Mouse (Mus musculus) ES-Bruce4 (cell line): ENCODE results near the gene Tagap1. TPM values are rescaled to one million over a fixed set of nuclear protein-coding genes. Genes with fewer than 3 reads are reported as not detected.
"Not testable (repeated sequence)": the region's sequence is repeated elsewhere in the genome, so short reads cannot be mapped to it uniquely, and the experiment has no call there.

ENCODE experiments used
- H3K27ac ChIP-seq: 2 replicates; pipeline ENCODE4 v1.5.1; 2012; ENCODE audit warnings: low read length, inconsistent platforms; ENCODE audit not compliant: insufficient read depth
- H3K27me3 ChIP-seq: 2 replicates; pipeline ENCODE4 v1.6.1; 2012; ENCODE audit warnings: mild to moderate bottlenecking, low read length, inconsistent platforms; ENCODE audit not compliant: control insufficient read depth, poor library complexity, insufficient read depth, severe bottlenecking
- H3K36me3 ChIP-seq: 2 replicates; pipeline ENCODE4 v1.6.1; 2012; ENCODE audit warnings: inconsistent platforms, mild to moderate bottlenecking, low read length, moderate library complexity; ENCODE audit not compliant: control insufficient read depth, poor library complexity, insufficient read depth, severe bottlenecking
- H3K4me1 ChIP-seq: one replicate; pipeline ENCODE4 v1.8.1; 2011; ENCODE audit warnings: low read length; ENCODE audit not compliant: control insufficient read depth, insufficient read depth
- H3K4me3 ChIP-seq: 2 replicates; pipeline ENCODE4 v1.5.1; 2011; ENCODE audit warnings: low read depth, mild to moderate bottlenecking, low read length
- H3K9ac ChIP-seq: 2 replicates; pipeline ENCODE4 v1.6.1; 2012; ENCODE audit warnings: low read depth, mild to moderate bottlenecking, inconsistent platforms; ENCODE audit not compliant: poor library complexity, severe bottlenecking
- H3K9me3 ChIP-seq: replicated peaks from 2 replicates; pipeline ENCODE4 v1.6.1; 2012; ENCODE audit warnings: mild to moderate bottlenecking, low read length, inconsistent platforms; ENCODE audit not compliant: control insufficient read depth, poor library complexity, insufficient read depth, severe bottlenecking
- polyA plus RNA-seq: library from polyadenylated mRNA; stranded (reverse); fragments of >200 nt; gene quantifications from 2 replicates; pipeline ENCODE4 v1.2.4, GENCODE M21; 2011; ENCODE audit warnings: low read depth; ENCODE audit not compliant: missing spikeins, insufficient read depth, insufficient read length

The Tagap1 gene
- polyA plus RNA-seq, 1 experiment = 48.5 TPM

- H3K27me3 ChIP-seq, H3K4me1 ChIP-seq, H3K36me3 ChIP-seq, H3K9me3 ChIP-seq: not testable (repeated sequence)
- H3K27ac ChIP-seq = peak within 1 kb of the TSS; percentile 54
- H3K4me3 ChIP-seq = peak within 1 kb of the TSS; percentile 80
- peak within 1 kb of the TSS; percentile 69 for H3K9ac ChIP-seq
Measured at GRCm38 (mm10) chr17:6947984-6948768, 12.8 kb downstream of the Tagap1 start, which contains the start of gene Rsph3b. Rsph3b (minus strand) TSS chr17:6948682.

- H3K9ac ChIP-seq, H3K27ac ChIP-seq: not testable (repeated sequence)
Measured at GRCm38 (mm10) chr17:6947637-6947983, 13.3 kb downstream of the Tagap1 start.

GRCm38 (mm10) chr17:6942560-6942959 lies 18.4 kb downstream of the Tagap1 start:
- not testable (repeated sequence) for H3K4me3 ChIP-seq, H3K27me3 ChIP-seq, H3K36me3 ChIP-seq, H3K4me1 ChIP-seq, H3K27ac ChIP-seq, H3K9ac ChIP-seq, H3K9me3 ChIP-seq

More at GRCm38 (mm10) chr17:6947637-6947983, 13.3 kb downstream of the Tagap1 start:
- H3K4me1 ChIP-seq, H3K9me3 ChIP-seq, H3K36me3 ChIP-seq, H3K4me3 ChIP-seq, H3K27me3 ChIP-seq: not testable (repeated sequence)

- H3K27ac ChIP-seq, H3K36me3 ChIP-seq, H3K9me3 ChIP-seq, H3K27me3 ChIP-seq, H3K9ac ChIP-seq, H3K4me3 ChIP-seq, H3K4me1 ChIP-seq: not testable (repeated sequence)
Measured at GRCm38 (mm10) chr17:6931625-6932024, 29.3 kb downstream of the Tagap1 start.

- H3K27ac ChIP-seq, H3K9ac ChIP-seq, H3K27me3 ChIP-seq, H3K4me1 ChIP-seq, H3K4me3 ChIP-seq, H3K36me3 ChIP-seq, H3K9me3 ChIP-seq: not testable (repeated sequence)
Measured at GRCm38 (mm10) chr17:6920351-6920894, 40.5 kb downstream of the Tagap1 start.

- not testable (repeated sequence) for H3K27me3 ChIP-seq, H3K36me3 ChIP-seq, H3K4me1 ChIP-seq, H3K4me3 ChIP-seq, H3K9me3 ChIP-seq, H3K9ac ChIP-seq, H3K27ac ChIP-seq
Measured at GRCm38 (mm10) chr17:6919388-6919787, 41.6 kb downstream of the Tagap1 start.

GRCm38 (mm10) chr17:6915282-6915681 lies 45.7 kb downstream of the Tagap1 start:
- not testable (repeated sequence) for H3K4me3 ChIP-seq, H3K9ac ChIP-seq, H3K27me3 ChIP-seq, H3K4me1 ChIP-seq, H3K27ac ChIP-seq, H3K36me3 ChIP-seq, H3K9me3 ChIP-seq

- not testable (repeated sequence) for H3K27me3 ChIP-seq, H3K9ac ChIP-seq, H3K4me3 ChIP-seq, H3K9me3 ChIP-seq, H3K27ac ChIP-seq, H3K4me1 ChIP-seq, H3K36me3 ChIP-seq
Measured at GRCm38 (mm10) chr17:6914066-6914465, 46.9 kb downstream of the Tagap1 start.
